Mouse (Mus musculus): ENCODE results near the gene Olfr1417. TPM values are rescaled to one million over a fixed set of nuclear protein-coding genes. Genes with fewer than 3 reads are reported as not detected.

Gene Olfr1417
- total RNA-seq, 2 experiments from 2014 or later, result not detected

GRCm38 (mm10) chr19:11811688-11812365 lies 27.2 kb downstream of the Olfr1417 start:
- peak; percentile 20 for ATAC-seq (replicated peaks; ENCODE audit: poor library complexity, severe bottlenecking)

GRCm38 (mm10) chr19:11810856-11811255 lies 28.2 kb downstream of the Olfr1417 start:
- ATAC-seq (replicated peaks; ENCODE audit: poor library complexity, severe bottlenecking), result no peak

GRCm38 (mm10) chr19:11810003-11810758 lies 28.8 kb downstream of the Olfr1417 start:
- ATAC-seq (replicated peaks; ENCODE audit: poor library complexity, severe bottlenecking), result no peak

GRCm38 (mm10) chr19:11808452-11808851 lies 30.6 kb downstream of the Olfr1417 start:
- ATAC-seq (replicated peaks; ENCODE audit: poor library complexity, severe bottlenecking), result peak; percentile 36

GRCm38 (mm10) chr19:11807822-11808221 lies 31.2 kb downstream of the Olfr1417 start:
- ATAC-seq (replicated peaks; ENCODE audit: poor library complexity, severe bottlenecking), result no peak

- ATAC-seq (replicated peaks; ENCODE audit: poor library complexity, severe bottlenecking), result peak; percentile 74
Observed at GRCm38 (mm10) chr19:11807251-11807650, 31.8 kb downstream of the Olfr1417 start.

- ATAC-seq (replicated peaks; ENCODE audit: poor library complexity, severe bottlenecking), result peak; percentile 61
Observed at GRCm38 (mm10) chr19:11804423-11804822, 34.6 kb downstream of the Olfr1417 start.

- ATAC-seq (replicated peaks; ENCODE audit: poor library complexity, severe bottlenecking), result peak; percentile 73
Observed at GRCm38 (mm10) chr19:11800531-11801315, 38.3 kb downstream of the Olfr1417 start.

GRCm38 (mm10) chr19:11794447-11794846 lies 44.6 kb downstream of the Olfr1417 start:
- ATAC-seq (replicated peaks; ENCODE audit: poor library complexity, severe bottlenecking), result no peak

GRCm38 (mm10) chr19:11793741-11794359 lies 45.2 kb downstream of the Olfr1417 start:
- no peak for ATAC-seq (replicated peaks; ENCODE audit: poor library complexity, severe bottlenecking)

GRCm38 (mm10) chr19:11791825-11792224 lies 47.2 kb downstream of the Olfr1417 start:
- ATAC-seq (replicated peaks; ENCODE audit: poor library complexity, severe bottlenecking), result no peak

GRCm38 (mm10) chr19:11788876-11789275 lies 50.1 kb downstream of the Olfr1417 start:
- no peak for ATAC-seq (replicated peaks; ENCODE audit: poor library complexity, severe bottlenecking)

GRCm38 (mm10) chr19:11787826-11788225 lies 51.2 kb downstream of the Olfr1417 start:
- ATAC-seq (replicated peaks; ENCODE audit: poor library complexity, severe bottlenecking), result peak; percentile 50

GRCm38 (mm10) chr19:11785409-11786154 lies 53.4 kb downstream of the Olfr1417 start:
- no peak for ATAC-seq (replicated peaks; ENCODE audit: poor library complexity, severe bottlenecking)

GRCm38 (mm10) chr19:11777191-11777865 lies 61.7 kb downstream of the Olfr1417 start:
- peak; percentile 44; the same call in 1 of the 2 replicates for ATAC-seq (replicated peaks; ENCODE audit: poor library complexity, severe bottlenecking)
